Mouse (Mus musculus) heart, postnatal 0 days (tissue): Measurements from ENCODE around the gene Glp2r. TPM values are rescaled to one million over a fixed set of nuclear protein-coding genes. Genes with fewer than 3 reads are reported as not detected.

Source experiments
- ATAC-seq: fragments of 200-750 bp; cut with Nextera tagmentation; 2 replicates; pipeline ENCODE4 v1.8.0; 2017; ENCODE audit warnings: low read depth, moderate number of reproducible peaks, moderate library complexity; ENCODE audit not compliant: insufficient read depth
- DNase-seq: peaks from one replicate; pipeline ENCODE4 v3.0.0-alpha.2; 2016; ENCODE audit warnings: low spot score
- H3K27ac ChIP-seq: fragments of 300-500 bp; sonication (generic); 2 replicates; pipeline ENCODE4 v1.5.1; 2014; ENCODE audit warnings: low read depth, mild to moderate bottlenecking
- H3K27me3 ChIP-seq: fragments of 300-500 bp; sonication (generic); 2 replicates; pipeline ENCODE4 v1.6.1; 2014; ENCODE audit warnings: low read length, mixed read lengths; ENCODE audit not compliant: control insufficient read depth, insufficient read depth
- H3K36me3 ChIP-seq: fragments of 300-500 bp; sonication (generic); replicated peaks from 2 replicates; pipeline ENCODE4 v1.6.1; 2014; ENCODE audit warnings: low read length, mixed read lengths; ENCODE audit not compliant: control insufficient read depth, insufficient read depth
- H3K4me1 ChIP-seq: fragments of 300-500 bp; sonication (generic); 2 replicates; pipeline ENCODE4 v1.6.1; 2014; ENCODE audit warnings: antibody characterized with exemption; ENCODE audit not compliant: control insufficient read depth, insufficient read depth
- H3K4me2 ChIP-seq: fragments of 300-500 bp; sonication (generic); 2 replicates; pipeline ENCODE4 v1.6.1; 2014; ENCODE audit warnings: low read depth, mild to moderate bottlenecking, low read length, moderate library complexity
- H3K4me3 ChIP-seq: fragments of 300-500 bp; sonication (generic); 2 replicates; pipeline ENCODE4 v1.5.1; 2014; ENCODE audit warnings: low read depth, low read length
- H3K9ac ChIP-seq: fragments of 300-500 bp; sonication (generic); replicated peaks from 2 replicates; pipeline ENCODE4 v1.6.1; 2014; ENCODE audit warnings: low read depth, low read length, mixed read lengths
- H3K9me3 ChIP-seq: fragments of 300-500 bp; sonication (generic); replicated peaks from 2 replicates; pipeline ENCODE4 v1.6.1; 2016; ENCODE audit warnings: low read length; ENCODE audit not compliant: control insufficient read depth
- CTCF ChIP-seq: IDR thresholded peaks from 2 replicates; pipeline ENCODE4 v1.5.1; 2016; ENCODE audit warnings: antibody characterized with exemption, control low read depth, low read depth
- EP300 ChIP-seq: IDR thresholded peaks from 2 replicates; pipeline ENCODE4 v1.6.1; 2016; ENCODE audit warnings: antibody characterized with exemption, low read depth
- WGBS: fragments of 180-500 bp; shearing (Covaris S2); extraction: QIAGEN DNeasy Blood & Tissue Kit; methylation state at CpG from one replicate; pipeline ENCODE4 v1.1.7; 2014; 5-methylcytosine and 5-hydroxymethylcytosine counted together
- polyA plus RNA-seq: library from polyadenylated mRNA; unstranded; fragments of >200 nt; fragmentation: Nextera tagmentation; extraction: Ambion mirVana; gene quantifications from 2 replicates; pipeline ENCODE4 v1.2.1, GENCODE M21; 2015
- total RNA-seq: library from RNA; depleted of rRNA; stranded (reverse); fragments of >200 nt; gene quantifications from 2 replicates; pipeline ENCODE4 v1.2.3, GENCODE M21; 2014; ENCODE audit warnings: low replicate concordance

The Glp2r gene
- total and polyA plus RNA-seq, 2 experiments from 2014 or later: not detected

- ATAC-seq: no peak
- no peaks in the 10 kb centered on the region for H3K27me3 ChIP-seq
- WGBS: 61% methylated on average over 11 of the region's 11 CpGs
- H3K4me3 ChIP-seq: no peak overlapping the region
- no peak overlapping the region for H3K9ac ChIP-seq
- TF ChIP-seq CTCF: no peak
- TF ChIP-seq EP300: no peak
- H3K27ac ChIP-seq: no peak overlapping the region
- no peaks in the 10 kb centered on the region for H3K36me3 ChIP-seq
- no peaks in the 10 kb centered on the region; the same call in 1 of the 2 replicates for H3K4me1 ChIP-seq
- no peak for DNase-seq
- no peaks in the 10 kb centered on the region for H3K9me3 ChIP-seq
- H3K4me2 ChIP-seq: no peak overlapping the region
Observed at GRCm38 (mm10) chr11:67648651-67649407, 122.1 kb downstream of the Glp2r start.

- TF ChIP-seq CTCF: peak; percentile 99
- no peak for TF ChIP-seq EP300
- Histone ChIP-seq H3K9me3 (no peaks in the 10 kb centered on the region), H3K4me1 (no peaks in the 10 kb centered on the region; the same call in 1 of the 2 replicates), H3K4me2 (no peak overlapping the region), H3K27ac (no peak overlapping the region), H3K36me3 (no peaks in the 10 kb centered on the region), H3K27me3 (no peaks in the 10 kb centered on the region), H3K9ac (no peak overlapping the region), H3K4me3 (no peak overlapping the region)
- 23% methylated on average over 5 of the region's 5 CpGs for WGBS
- ATAC-seq (peak; percentile 58; the same call in 1 of the 2 replicates), DNase-seq (peak; percentile 74)
Observed at GRCm38 (mm10) chr11:67647745-67648144, 123.2 kb downstream of the Glp2r start.

GRCm38 (mm10) chr11:67644632-67645149 is 126.3 kb downstream of the Glp2r start:
- ATAC-seq (no peak), DNase-seq (peak; percentile 10)
- Histone ChIP-seq H3K36me3 (no peaks in the 10 kb centered on the region), H3K27me3 (no peaks in the 10 kb centered on the region), H3K4me3 (no peak overlapping the region), H3K9me3 (no peaks in the 10 kb centered on the region), H3K4me2 (no peak overlapping the region), H3K9ac (no peak overlapping the region), H3K4me1 (no peaks in the 10 kb centered on the region), H3K27ac (no peak overlapping the region)
- TF ChIP-seq CTCF: no peak
- no peak for TF ChIP-seq EP300
- WGBS: 50% methylated on average over 6 of the region's 6 CpGs

GRCm38 (mm10) chr11:67643465-67643864 is 127.5 kb downstream of the Glp2r start:
- H3K4me1 ChIP-seq: no peaks in the 10 kb centered on the region
- no peak overlapping the region for H3K4me3 ChIP-seq
- DNase-seq (no peak), ATAC-seq (no peak)
- TF ChIP-seq CTCF (no peak), EP300 (no peak)
- H3K36me3 ChIP-seq: no peaks in the 10 kb centered on the region
- WGBS: 86% methylated on average over 3 of the region's 3 CpGs
- no peak overlapping the region for H3K9ac ChIP-seq
- H3K27ac ChIP-seq: no peak overlapping the region
- H3K27me3 ChIP-seq: no peaks in the 10 kb centered on the region
- H3K9me3 ChIP-seq: no peaks in the 10 kb centered on the region
- H3K4me2 ChIP-seq: no peak overlapping the region

- Histone ChIP-seq H3K4me1 (no peaks in the 10 kb centered on the region), H3K27ac (no peak overlapping the region), H3K9ac (no peak overlapping the region), H3K4me3 (no peak overlapping the region), H3K27me3 (no peaks in the 10 kb centered on the region), H3K9me3 (no peaks in the 10 kb centered on the region), H3K4me2 (no peak overlapping the region), H3K36me3 (no peaks in the 10 kb centered on the region)
- no peak for ATAC-seq
- WGBS: 66% methylated on average over 5 of the region's 5 CpGs
- TF ChIP-seq CTCF (no peak), EP300 (no peak)
- no peak for DNase-seq
Observed at GRCm38 (mm10) chr11:67642835-67643234, 128.1 kb downstream of the Glp2r start.

- Histone ChIP-seq H3K27me3 (no peaks in the 10 kb centered on the region), H3K4me3 (no peak overlapping the region), H3K4me2 (no peak overlapping the region), H3K27ac (no peak overlapping the region), H3K9me3 (no peaks in the 10 kb centered on the region), H3K9ac (no peak overlapping the region), H3K4me1 (no peaks in the 10 kb centered on the region), H3K36me3 (no peaks in the 10 kb centered on the region)
- DNase-seq: no peak
- 92% methylated on average over 8 of the region's 8 CpGs for WGBS
- no peak for ATAC-seq
- TF ChIP-seq EP300 (no peak), CTCF (no peak)
Observed at GRCm38 (mm10) chr11:67642421-67642820, 128.5 kb downstream of the Glp2r start.
